Mouse (Mus musculus): Measurements from ENCODE around the gene Krt88. TPM values are rescaled to one million over a fixed set of nuclear protein-coding genes. Genes with fewer than 3 reads are reported as not detected.

The Krt88 gene
- total and polyA plus RNA-seq, 2 experiments, result not detected

DNA sequence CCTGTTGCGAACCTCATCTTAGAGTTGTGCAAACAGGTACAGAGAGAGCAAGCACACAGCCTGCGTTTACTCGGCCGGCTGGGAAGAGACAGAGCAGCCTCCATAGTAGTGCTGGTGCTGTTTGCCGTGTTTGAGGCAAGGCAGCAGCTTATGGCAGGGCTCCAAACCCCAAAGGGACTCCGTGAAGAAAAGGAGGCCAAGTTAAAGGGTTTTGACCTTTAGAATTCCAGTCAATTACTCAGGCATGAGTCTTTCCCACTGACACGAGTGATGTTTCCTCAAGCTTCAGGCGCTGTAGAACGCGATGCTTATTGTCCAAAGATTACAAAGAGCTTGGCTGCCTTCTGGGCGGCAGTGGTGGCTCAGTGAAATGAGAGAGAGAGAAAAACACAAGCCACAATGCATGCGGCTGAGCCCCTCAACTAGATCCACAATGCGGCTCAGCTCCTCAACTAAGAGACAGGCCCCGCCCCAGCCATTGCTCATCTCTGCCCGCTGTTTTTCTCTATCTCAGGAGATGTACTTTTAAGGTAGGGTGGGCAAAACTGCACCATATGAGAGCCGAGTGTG, 10.9 kb downstream of the Krt88 start:
- DNase-seq (ENCODE audit: extremely low read depth, low read depth, low spot score), result no peak
- Histone ChIP-seq H3K4me3 (ENCODE audit: insufficient read depth, low read depth, low read length) (no peak overlapping the region), H3K79me2 (ENCODE audit: control insufficient read depth, insufficient read depth, low read length) (no peaks in the 10 kb centered on the region), H3K36me3 (ENCODE audit: control insufficient read depth, insufficient read depth, low read length) (no peaks in the 10 kb centered on the region), H3K27me3 (ENCODE audit: control insufficient read depth, insufficient read depth, low read length) (no peaks in the 10 kb centered on the region), H3K4me1 (ENCODE audit: control insufficient read depth, insufficient read depth, low read length) (no peaks in the 10 kb centered on the region), H3K9ac (ENCODE audit: low read depth, low read length) (no peak overlapping the region), H3K27ac (replicated peaks; ENCODE audit: insufficient read depth, low read depth, low read length) (no peak overlapping the region)
- 53% methylated on average over 16 of the region's 16 CpGs for WGBS
- TF ChIP-seq POLR2A (IDR thresholded peaks at IDR 0.05; ENCODE audit: extremely low read depth, insufficient read depth, low read length) (no peak), CTCF (IDR thresholded peaks at IDR 0.05; ENCODE audit: low read depth, low read length) (no peak)

DNA sequence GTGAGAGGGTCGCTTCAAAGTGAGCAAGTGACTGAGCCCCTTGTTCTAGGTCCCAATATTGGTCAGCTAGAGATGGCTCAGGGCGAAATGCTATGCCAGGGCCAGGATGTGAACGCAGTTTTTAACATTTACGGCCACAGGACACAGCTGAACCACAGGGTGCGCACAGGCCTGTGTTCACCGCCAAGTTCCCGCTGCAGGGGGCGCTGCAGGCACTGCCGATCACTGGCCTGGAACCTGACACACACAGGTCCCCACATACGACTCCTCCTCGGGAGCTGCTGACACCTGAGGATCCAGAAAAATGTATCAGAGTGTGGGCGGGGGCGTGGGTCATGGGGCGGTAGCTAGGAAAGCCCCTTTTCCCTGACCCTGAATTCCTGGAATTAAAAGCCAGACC, 11.7 kb downstream of the Krt88 start:
- H3K4me1 ChIP-seq (ENCODE audit: control insufficient read depth, insufficient read depth, low read length), result no peaks in the 10 kb centered on the region
- no peak for TF ChIP-seq POLR2A (IDR thresholded peaks at IDR 0.05; ENCODE audit: extremely low read depth, insufficient read depth, low read length)
- no peak for TF ChIP-seq CTCF (IDR thresholded peaks at IDR 0.05; ENCODE audit: low read depth, low read length)
- no peak for DNase-seq (ENCODE audit: extremely low read depth, low read depth, low spot score)
- no peaks in the 10 kb centered on the region for H3K79me2 ChIP-seq (ENCODE audit: control insufficient read depth, insufficient read depth, low read length)
- no peaks in the 10 kb centered on the region for H3K36me3 ChIP-seq (ENCODE audit: control insufficient read depth, insufficient read depth, low read length)
- no peak overlapping the region for H3K4me3 ChIP-seq (ENCODE audit: insufficient read depth, low read depth, low read length)
- H3K9ac ChIP-seq (ENCODE audit: low read depth, low read length), result no peak overlapping the region
- no peak overlapping the region for H3K27ac ChIP-seq (replicated peaks; ENCODE audit: insufficient read depth, low read depth, low read length)
- no peaks in the 10 kb centered on the region for H3K27me3 ChIP-seq (ENCODE audit: control insufficient read depth, insufficient read depth, low read length)
- 73% methylated on average over 14 of the region's 14 CpGs for WGBS

DNA sequence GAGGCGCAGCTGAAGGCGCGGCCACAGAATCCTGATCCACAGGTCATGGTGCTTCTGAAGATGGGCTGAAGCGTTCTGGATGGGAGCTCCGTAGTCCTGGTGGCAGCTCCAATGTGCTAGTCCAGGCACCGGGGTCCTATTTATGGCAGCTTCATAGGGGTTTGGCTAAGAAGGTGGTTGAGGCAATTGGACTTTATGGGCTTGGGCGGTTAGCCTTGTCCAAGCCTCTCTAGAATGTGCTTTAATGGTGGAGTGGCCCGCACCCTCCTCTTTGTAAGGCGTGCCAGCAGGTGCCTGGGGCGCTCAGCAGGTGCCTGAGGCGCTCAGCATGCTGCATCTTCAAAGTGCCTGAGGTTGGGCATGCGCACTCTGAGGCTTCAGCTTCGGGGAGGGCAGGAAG, 16.1 kb downstream of the Krt88 start, which contains the start of gene Krt81:
TSS of gene Krt81 (minus strand) at position 101 of the 400 bp plus-strand sequence.
- Histone ChIP-seq H3K79me2 (ENCODE audit: control insufficient read depth, insufficient read depth, low read length) (no peaks in the 10 kb centered on the region), H3K27me3 (ENCODE audit: control insufficient read depth, insufficient read depth, low read length) (no peaks in the 10 kb centered on the region), H3K9ac (ENCODE audit: low read depth, low read length) (no peak within 1 kb of the TSS), H3K36me3 (ENCODE audit: control insufficient read depth, insufficient read depth, low read length) (no peaks in the 10 kb centered on the region), H3K27ac (replicated peaks; ENCODE audit: insufficient read depth, low read depth, low read length) (no peak within 1 kb of the TSS), H3K4me3 (ENCODE audit: insufficient read depth, low read depth, low read length) (no peak within 1 kb of the TSS), H3K4me1 (ENCODE audit: control insufficient read depth, insufficient read depth, low read length) (no peaks in the 10 kb centered on the region)
- WGBS, result 76% methylated on average over 13 of the region's 13 CpGs
- no peak for TF ChIP-seq POLR2A (IDR thresholded peaks at IDR 0.05; ENCODE audit: extremely low read depth, insufficient read depth, low read length)
- no peak for TF ChIP-seq CTCF (IDR thresholded peaks at IDR 0.05; ENCODE audit: low read depth, low read length)
- DNase-seq (ENCODE audit: extremely low read depth, low read depth, low spot score), result no peak

DNA sequence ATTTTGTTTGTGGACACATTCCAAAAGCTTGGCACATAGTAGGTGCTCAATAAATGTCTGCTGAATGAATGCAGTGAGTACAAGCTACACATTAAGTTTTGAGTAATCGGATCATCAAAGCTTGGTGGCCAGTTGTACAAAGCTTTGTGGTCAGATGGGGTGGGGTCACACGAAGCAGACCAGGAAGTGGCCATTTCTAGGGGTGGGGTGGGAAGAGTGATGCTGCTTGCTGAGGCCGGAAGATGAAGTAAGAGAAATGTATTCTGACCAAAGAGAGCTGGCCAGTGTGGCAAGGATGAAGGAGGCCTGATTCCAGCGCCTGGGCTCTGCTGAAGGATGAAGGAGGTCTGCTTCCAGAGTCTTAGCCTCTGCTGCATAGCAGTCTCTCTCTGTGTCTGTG, 21.5 kb downstream of the Krt88 start:
- DNase-seq (ENCODE audit: extremely low read depth, low read depth, low spot score), result no peak
- no peaks in the 10 kb centered on the region for H3K36me3 ChIP-seq (ENCODE audit: control insufficient read depth, insufficient read depth, low read length)
- 73% methylated on average over 4 of the region's 4 CpGs for WGBS
- TF ChIP-seq CTCF (IDR thresholded peaks at IDR 0.05; ENCODE audit: low read depth, low read length) (no peak), POLR2A (IDR thresholded peaks at IDR 0.05; ENCODE audit: extremely low read depth, insufficient read depth, low read length) (no peak)
- no peaks in the 10 kb centered on the region for H3K79me2 ChIP-seq (ENCODE audit: control insufficient read depth, insufficient read depth, low read length)
- no peaks in the 10 kb centered on the region for H3K4me1 ChIP-seq (ENCODE audit: control insufficient read depth, insufficient read depth, low read length)
- H3K27me3 ChIP-seq (ENCODE audit: control insufficient read depth, insufficient read depth, low read length), result 0 out of 2 replicates have a peak, but pooled peaks cover 2% of the 10 kb centered on the region
- H3K27ac ChIP-seq (replicated peaks; ENCODE audit: insufficient read depth, low read depth, low read length), result no peak overlapping the region
- no peak overlapping the region for H3K4me3 ChIP-seq (ENCODE audit: insufficient read depth, low read depth, low read length)
- H3K9ac ChIP-seq (ENCODE audit: low read depth, low read length), result no peak overlapping the region

DNA sequence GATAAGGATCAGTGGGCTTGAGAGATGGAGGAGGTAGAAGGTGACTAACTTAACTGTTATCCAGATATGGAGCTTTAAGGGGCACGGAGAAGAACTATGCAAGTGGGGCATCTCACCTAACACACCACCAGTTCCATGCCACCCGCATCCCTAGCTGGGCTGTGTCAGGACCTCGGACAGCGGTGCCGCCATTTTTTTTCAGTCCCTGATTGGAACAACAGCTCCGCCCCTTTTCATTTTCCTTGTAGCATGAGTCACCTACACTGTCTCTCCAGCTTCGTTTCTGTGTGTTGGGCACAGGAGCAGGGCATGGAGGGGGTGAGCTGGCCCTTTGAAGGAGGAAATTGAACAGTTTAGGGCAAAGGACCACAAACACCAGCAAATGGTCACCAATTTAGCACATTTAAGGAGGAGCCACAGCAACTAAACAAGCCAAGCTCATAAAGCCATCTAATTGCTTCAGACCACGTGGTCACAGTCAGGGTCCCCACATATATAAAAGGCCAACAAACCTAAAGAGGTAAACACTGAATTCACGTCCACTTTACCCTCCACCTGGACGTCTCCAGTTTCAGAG, 25.5 kb downstream of the Krt88 start, which contains the start of gene Krt86:
TSS of gene Krt86 (plus strand) at position 527 of the 577 bp plus-strand sequence.
- H3K4me1 ChIP-seq (ENCODE audit: control insufficient read depth, insufficient read depth, low read length), result no peaks in the 10 kb centered on the region
- H3K9ac ChIP-seq (ENCODE audit: low read depth, low read length), result no peak within 1 kb of the TSS
- DNase-seq (ENCODE audit: extremely low read depth, low read depth, low spot score), result no peak
- H3K4me3 ChIP-seq (ENCODE audit: insufficient read depth, low read depth, low read length), result no peak within 1 kb of the TSS
- no peak for TF ChIP-seq POLR2A (IDR thresholded peaks at IDR 0.05; ENCODE audit: extremely low read depth, insufficient read depth, low read length)
- no peak for TF ChIP-seq CTCF (IDR thresholded peaks at IDR 0.05; ENCODE audit: low read depth, low read length)
- no peak within 1 kb of the TSS for H3K27ac ChIP-seq (replicated peaks; ENCODE audit: insufficient read depth, low read depth, low read length)
- no peaks in the 10 kb centered on the region for H3K36me3 ChIP-seq (ENCODE audit: control insufficient read depth, insufficient read depth, low read length)
- H3K79me2 ChIP-seq (ENCODE audit: control insufficient read depth, insufficient read depth, low read length), result no peaks in the 10 kb centered on the region
- H3K27me3 ChIP-seq (ENCODE audit: control insufficient read depth, insufficient read depth, low read length), result 0 out of 2 replicates have a peak, but pooled peaks cover 2% of the 10 kb centered on the region
- 28% methylated on average over 10 of the region's 10 CpGs for WGBS
